Mouse (Mus musculus): ENCODE results near the gene Qrfpr.

The Qrfpr gene

GRCm38 (mm10) chr3:36221743-36222682 is at the start of gene Qrfpr:
Gene Qrfpr (minus strand): TSS chr3:36222313.
- in situ Hi-C loops (cut with MboI; ENCODE audit: low pct_unique_long_range_greater_than_20kb in 1 of 2, low sequenced_read_pairs in 2 of 2, unreplicated experiment in 1 of 2): loop anchor here in 1 of 2 experiments (25.0 kb wide), 1 partner anchor 215 kb away; no protein-coding TSS in a partner anchor

- in situ Hi-C loops (cut with MboI; ENCODE audit: low pct_unique_long_range_greater_than_20kb in 1 of 2, low sequenced_read_pairs in 2 of 2, unreplicated experiment in 1 of 2): no loop called here
Observed at GRCm38 (mm10) chr3:36263873-36264272, 41.8 kb upstream of the Qrfpr start.

- in situ Hi-C loops (cut with MboI; ENCODE audit: low pct_unique_long_range_greater_than_20kb in 1 of 2, low sequenced_read_pairs in 2 of 2, unreplicated experiment in 1 of 2): no loop called here
Observed at GRCm38 (mm10) chr3:36263265-36263664, 41.2 kb upstream of the Qrfpr start.

- in situ Hi-C loops (cut with MboI; ENCODE audit: low pct_unique_long_range_greater_than_20kb in 1 of 2, low sequenced_read_pairs in 2 of 2, unreplicated experiment in 1 of 2): no loop called here
Observed at GRCm38 (mm10) chr3:36250585-36250984, 28.5 kb upstream of the Qrfpr start.

- in situ Hi-C loops (cut with MboI; ENCODE audit: low pct_unique_long_range_greater_than_20kb in 1 of 2, low sequenced_read_pairs in 2 of 2, unreplicated experiment in 1 of 2): no loop called here
Observed at GRCm38 (mm10) chr3:36248446-36248845, 26.3 kb upstream of the Qrfpr start.

- in situ Hi-C loops (cut with MboI; ENCODE audit: low pct_unique_long_range_greater_than_20kb in 1 of 2, low sequenced_read_pairs in 2 of 2, unreplicated experiment in 1 of 2): no loop called here
Observed at GRCm38 (mm10) chr3:36229941-36230340, 7.8 kb upstream of the Qrfpr start.

GRCm38 (mm10) chr3:36227246-36227645 is 5.1 kb upstream of the Qrfpr start:
- in situ Hi-C loops (cut with MboI; ENCODE audit: low pct_unique_long_range_greater_than_20kb in 1 of 2, low sequenced_read_pairs in 2 of 2, unreplicated experiment in 1 of 2): no loop called here

- in situ Hi-C loops (cut with MboI; ENCODE audit: low pct_unique_long_range_greater_than_20kb in 1 of 2, low sequenced_read_pairs in 2 of 2, unreplicated experiment in 1 of 2): loop anchor here in 1 of 2 experiments (25.0 kb wide), 1 partner anchor 214 kb away; no protein-coding TSS in a partner anchor
Observed at GRCm38 (mm10) chr3:36223361-36223760, 1.2 kb upstream of the Qrfpr start.

GRCm38 (mm10) chr3:36212758-36213157 is 9.4 kb downstream of the Qrfpr start:
- in situ Hi-C loops (cut with MboI; ENCODE audit: low pct_unique_long_range_greater_than_20kb in 1 of 2, low sequenced_read_pairs in 2 of 2, unreplicated experiment in 1 of 2): loop anchor here in 1 of 2 experiments (5.0 to 25.0 kb wide), 2 partner anchors 120 to 225 kb away; no protein-coding TSS in a partner anchor

GRCm38 (mm10) chr3:36210939-36211338 is 11.2 kb downstream of the Qrfpr start:
- in situ Hi-C loops (cut with MboI; ENCODE audit: low pct_unique_long_range_greater_than_20kb in 1 of 2, low sequenced_read_pairs in 2 of 2, unreplicated experiment in 1 of 2): loop anchor here in 1 of 2 experiments (5.0 to 25.0 kb wide), 2 partner anchors 121 to 226 kb away; no protein-coding TSS in a partner anchor

- in situ Hi-C loops (cut with MboI; ENCODE audit: low pct_unique_long_range_greater_than_20kb in 1 of 2, low sequenced_read_pairs in 2 of 2, unreplicated experiment in 1 of 2): loop anchor here in 1 of 2 experiments (5.0 to 25.0 kb wide), 2 partner anchors 122 to 227 kb away; no protein-coding TSS in a partner anchor
Observed at GRCm38 (mm10) chr3:36209776-36210555, 12.1 kb downstream of the Qrfpr start.

GRCm38 (mm10) chr3:36207520-36208264 is 14.4 kb downstream of the Qrfpr start:
- in situ Hi-C loops (cut with MboI; ENCODE audit: low pct_unique_long_range_greater_than_20kb in 1 of 2, low sequenced_read_pairs in 2 of 2, unreplicated experiment in 1 of 2): loop anchor here in 1 of 2 experiments (25.0 kb wide), 1 partner anchor 230 kb away; no protein-coding TSS in a partner anchor

GRCm38 (mm10) chr3:36202932-36203331 is 19.2 kb downstream of the Qrfpr start:
- in situ Hi-C loops (cut with MboI; ENCODE audit: low pct_unique_long_range_greater_than_20kb in 1 of 2, low sequenced_read_pairs in 2 of 2, unreplicated experiment in 1 of 2): loop anchor here in 1 of 2 experiments (25.0 kb wide), 1 partner anchor 234 kb away; no protein-coding TSS in a partner anchor

GRCm38 (mm10) chr3:36201098-36201497 is 21.0 kb downstream of the Qrfpr start:
- in situ Hi-C loops (cut with MboI; ENCODE audit: low pct_unique_long_range_greater_than_20kb in 1 of 2, low sequenced_read_pairs in 2 of 2, unreplicated experiment in 1 of 2): loop anchor here in 1 of 2 experiments (25.0 kb wide), 1 partner anchor 236 kb away; no protein-coding TSS in a partner anchor

GRCm38 (mm10) chr3:36189243-36189642 is 32.9 kb downstream of the Qrfpr start:
- in situ Hi-C loops (cut with MboI; ENCODE audit: low pct_unique_long_range_greater_than_20kb in 1 of 2, low sequenced_read_pairs in 2 of 2, unreplicated experiment in 1 of 2): loop anchor here in 1 of 2 experiments (10.0 to 25.0 kb wide), 2 partner anchors 146 to 298 kb away; partner anchors contain the start of genes 1810062G17Rik and Anxa5

- in situ Hi-C loops (cut with MboI; ENCODE audit: low pct_unique_long_range_greater_than_20kb in 1 of 2, low sequenced_read_pairs in 2 of 2, unreplicated experiment in 1 of 2): loop anchor here in 1 of 2 experiments (10.0 to 25.0 kb wide), 2 partner anchors 148 to 301 kb away; partner anchors contain the start of genes 1810062G17Rik and Anxa5
Observed at GRCm38 (mm10) chr3:36186510-36186909, 35.6 kb downstream of the Qrfpr start.

GRCm38 (mm10) chr3:36181519-36181918 is 40.6 kb downstream of the Qrfpr start:
- in situ Hi-C loops (cut with MboI; ENCODE audit: low pct_unique_long_range_greater_than_20kb in 1 of 2, low sequenced_read_pairs in 2 of 2, unreplicated experiment in 1 of 2): loop anchor here in 1 of 2 experiments (10.0 to 25.0 kb wide), 2 partner anchors 153 to 306 kb away; partner anchors contain the start of genes 1810062G17Rik and Anxa5

All from mouse embryonic stem cell (cell line).